Mouse (Mus musculus) kidney, adult 2 months (tissue): ENCODE results near the gene Nectin4.
"Not testable (repeated sequence)": the region's sequence is repeated elsewhere in the genome, so short reads cannot be mapped to it uniquely, and the experiment has no call there.

Experiments used
- CTCF ChIP-seq: fragments of 200-500 bp; conservative IDR thresholded peaks from 2 replicates; pipeline ENCODE4 v1.5.1; 2011; ENCODE audit warnings: low read depth, mild to moderate bottlenecking, control low read depth, low read length, moderate library complexity, mixed read lengths; ENCODE audit not compliant: insufficient read depth, insufficient read length
- POLR2A ChIP-seq: fragments of 200-500 bp; IDR thresholded peaks from one replicate; pipeline ENCODE4 v1.6.1; 2011; ENCODE audit warnings: low read depth, low read length, control low read depth

- not testable (repeated sequence) for TF ChIP-seq CTCF, POLR2A
Measured at GRCm38 (mm10) chr1:171326588-171326987, 43.3 kb upstream of the Nectin4 start.
